Mouse (Mus musculus): ENCODE results near the gene Pkn1.

Pkn1 gene

DNA sequence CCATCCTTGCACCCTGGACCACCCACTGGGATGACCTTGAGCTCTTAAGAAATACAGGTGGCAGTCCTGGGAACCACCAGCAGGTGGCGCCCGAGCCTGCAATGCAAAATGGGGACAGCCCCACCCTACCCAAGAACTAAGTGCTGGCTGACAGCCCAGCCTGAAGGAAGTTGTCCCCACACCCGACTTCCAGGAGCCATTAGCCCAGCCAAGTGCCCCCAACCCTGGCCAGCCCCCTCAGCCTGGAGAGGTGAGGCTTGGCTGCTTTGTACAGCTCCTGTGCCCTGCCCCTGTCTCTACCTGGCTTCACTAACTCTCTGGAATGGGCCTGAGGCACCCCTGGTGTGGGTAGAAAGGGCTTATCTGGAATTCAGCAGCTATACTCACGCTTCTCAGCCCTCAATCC lies 36.6 kb downstream of the Pkn1 start:
- in situ Hi-C loops (cut with MboI; ENCODE audit: low pct_unique_long_range_greater_than_20kb in 1 of 2, low sequenced_read_pairs in 2 of 2, unreplicated experiment in 1 of 2): no loop called here

DNA sequence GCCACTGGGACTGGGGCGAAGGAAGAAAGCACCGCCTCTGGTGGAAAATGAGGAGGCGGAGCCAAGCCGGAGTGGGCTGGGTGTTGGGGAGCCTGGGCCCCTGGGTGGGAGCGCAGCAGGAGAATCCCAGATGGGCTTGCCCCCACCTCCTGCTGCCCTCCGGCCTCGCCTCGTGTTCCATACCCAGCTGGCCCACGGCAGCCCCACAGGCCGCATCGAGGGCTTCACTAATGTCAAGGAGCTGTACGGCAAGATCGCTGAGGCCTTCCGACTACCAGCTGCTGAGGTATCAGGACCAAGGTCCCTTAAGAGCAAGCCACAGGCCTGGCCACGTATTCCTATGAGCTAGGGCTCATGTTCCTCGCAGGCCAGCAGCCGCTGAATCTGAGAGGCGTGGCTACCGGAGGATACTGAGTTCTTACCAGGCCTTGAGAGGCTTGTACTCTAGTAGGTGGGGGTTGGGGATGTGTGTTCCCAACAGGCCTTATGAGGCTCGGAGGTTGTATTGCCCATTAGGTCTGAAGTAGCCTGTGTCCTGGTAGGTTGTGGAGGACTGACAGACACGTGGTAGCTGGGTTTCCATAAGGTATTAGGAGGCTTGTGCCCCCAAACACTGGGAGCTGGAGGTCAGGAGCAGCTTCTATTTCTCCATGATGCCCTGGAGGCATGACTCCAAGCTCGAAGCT lies 37.8 kb downstream of the Pkn1 start:
- in situ Hi-C loops (cut with MboI; ENCODE audit: low pct_unique_long_range_greater_than_20kb in 1 of 2, low sequenced_read_pairs in 2 of 2, unreplicated experiment in 1 of 2): no loop called here

DNA sequence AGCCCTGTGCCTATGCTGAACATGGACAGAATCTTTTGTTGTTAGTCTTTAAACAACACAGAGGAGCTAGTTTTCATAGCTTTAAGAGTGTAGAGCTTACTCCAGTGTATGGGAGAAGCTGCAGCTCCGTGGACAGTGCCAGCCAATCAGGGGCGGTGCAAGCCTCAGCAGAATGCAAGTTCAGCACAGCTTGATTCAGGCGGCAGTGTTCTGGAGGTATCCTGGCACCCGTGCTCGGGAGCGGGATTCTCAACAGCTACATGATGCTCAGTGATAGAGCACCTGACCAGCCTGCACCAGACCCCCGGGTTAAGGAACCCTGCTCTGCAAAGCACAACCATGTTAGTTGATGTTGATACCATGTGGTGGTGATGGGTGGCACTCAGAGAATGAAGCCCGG lies 38.4 kb downstream of the Pkn1 start:
- in situ Hi-C loops (cut with MboI; ENCODE audit: low pct_unique_long_range_greater_than_20kb in 1 of 2, low sequenced_read_pairs in 2 of 2, unreplicated experiment in 1 of 2): no loop called here

DNA sequence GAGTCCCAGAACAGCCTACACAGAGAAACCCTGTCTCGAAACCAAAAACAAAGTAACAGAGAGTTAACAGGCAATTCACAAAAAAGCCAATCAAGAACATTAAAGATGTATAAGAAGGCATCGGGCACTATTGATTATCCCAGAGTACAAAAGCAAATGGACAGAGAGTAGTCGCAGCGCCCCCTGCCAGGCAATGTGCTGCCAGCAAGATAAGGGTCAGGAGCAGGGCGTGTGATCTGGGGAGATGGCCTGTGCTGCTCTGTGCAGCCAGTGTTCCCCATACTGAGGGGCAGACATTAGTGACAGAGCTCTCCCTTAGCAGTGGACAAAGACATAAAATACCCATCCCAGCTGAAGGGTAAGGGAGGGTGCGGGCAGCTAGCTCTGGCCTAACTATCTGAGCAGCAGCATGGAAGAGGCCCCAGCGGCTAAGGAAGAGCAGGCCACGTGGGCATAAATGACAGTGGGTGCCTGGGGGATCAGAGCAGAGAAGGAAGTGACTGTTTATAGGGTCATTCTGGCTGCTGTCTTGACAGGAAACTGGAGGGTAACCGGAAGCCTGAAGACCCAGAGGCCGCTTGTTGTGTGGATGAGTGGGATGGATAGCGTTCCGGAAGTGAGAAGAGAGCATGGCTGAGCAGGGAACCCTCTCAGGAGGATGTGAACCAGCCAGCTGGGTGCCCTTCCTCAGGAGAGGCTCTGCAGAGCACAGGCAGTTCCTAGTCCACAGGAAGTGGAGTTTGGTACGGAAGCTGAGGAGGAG lies 42.3 kb downstream of the Pkn1 start:
- in situ Hi-C loops (cut with MboI; ENCODE audit: low pct_unique_long_range_greater_than_20kb in 1 of 2, low sequenced_read_pairs in 2 of 2, unreplicated experiment in 1 of 2): no loop called here

DNA sequence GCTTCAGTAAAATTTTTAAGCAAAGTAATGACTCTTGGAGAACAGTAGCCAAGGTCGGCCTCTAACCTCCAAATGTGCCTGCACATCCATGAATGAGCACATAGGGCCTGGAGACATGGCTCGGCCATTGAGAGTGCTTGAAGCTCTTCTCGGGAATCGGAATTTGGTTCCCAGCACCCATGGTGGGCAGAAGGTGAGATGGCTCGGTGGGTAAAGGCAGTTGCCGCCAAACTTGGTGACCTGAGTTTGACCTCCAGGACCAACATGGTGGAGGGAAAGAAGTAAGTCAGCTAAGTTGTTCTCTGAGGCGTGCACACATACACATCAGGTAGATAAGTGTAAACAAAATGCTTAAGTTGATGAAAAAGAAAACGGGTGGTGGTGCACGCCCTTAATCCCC lies 42.9 kb downstream of the Pkn1 start:
- in situ Hi-C loops (cut with MboI; ENCODE audit: low pct_unique_long_range_greater_than_20kb in 1 of 2, low sequenced_read_pairs in 2 of 2, unreplicated experiment in 1 of 2): no loop called here

DNA sequence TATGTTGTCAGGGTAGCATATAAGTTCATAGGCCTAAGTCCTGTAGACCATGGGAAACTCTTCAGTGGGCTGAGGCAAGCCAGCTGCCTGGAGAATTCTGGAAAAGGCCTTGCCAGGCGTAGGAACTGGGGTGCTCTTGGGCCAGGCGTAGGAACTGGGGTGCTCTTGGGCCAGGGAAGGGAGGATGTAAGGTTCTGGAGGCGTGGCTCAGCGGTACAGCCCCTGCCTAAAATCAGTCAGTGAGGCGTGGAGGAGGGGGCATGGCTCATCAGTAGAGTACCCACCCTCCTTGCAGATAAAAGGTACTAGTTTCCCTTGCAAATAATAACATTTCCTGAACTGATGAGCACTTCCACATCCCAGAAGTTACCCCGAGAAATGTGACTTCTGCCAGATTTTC lies 44.3 kb downstream of the Pkn1 start:
- in situ Hi-C loops (cut with MboI; ENCODE audit: low pct_unique_long_range_greater_than_20kb in 1 of 2, low sequenced_read_pairs in 2 of 2, unreplicated experiment in 1 of 2): no loop called here

DNA sequence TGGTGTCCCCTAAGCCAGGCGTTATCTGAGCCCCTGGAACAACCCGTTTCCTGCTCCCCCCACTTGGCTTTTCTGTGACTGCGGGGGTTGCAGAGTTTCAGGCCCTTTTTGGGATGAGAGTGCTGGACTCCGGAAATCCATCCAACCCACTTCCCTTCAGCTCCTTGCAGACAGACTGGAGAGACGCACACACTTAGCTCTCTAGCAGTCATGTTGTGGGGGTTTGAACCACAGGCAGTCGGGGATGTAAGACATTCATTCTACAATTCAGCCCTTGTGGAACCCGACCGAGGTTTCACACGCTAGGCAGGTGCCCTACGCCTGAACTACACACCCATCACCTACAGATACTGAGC lies 45.3 kb downstream of the Pkn1 start:
- in situ Hi-C loops (cut with MboI; ENCODE audit: low pct_unique_long_range_greater_than_20kb in 1 of 2, low sequenced_read_pairs in 2 of 2, unreplicated experiment in 1 of 2): no loop called here

DNA sequence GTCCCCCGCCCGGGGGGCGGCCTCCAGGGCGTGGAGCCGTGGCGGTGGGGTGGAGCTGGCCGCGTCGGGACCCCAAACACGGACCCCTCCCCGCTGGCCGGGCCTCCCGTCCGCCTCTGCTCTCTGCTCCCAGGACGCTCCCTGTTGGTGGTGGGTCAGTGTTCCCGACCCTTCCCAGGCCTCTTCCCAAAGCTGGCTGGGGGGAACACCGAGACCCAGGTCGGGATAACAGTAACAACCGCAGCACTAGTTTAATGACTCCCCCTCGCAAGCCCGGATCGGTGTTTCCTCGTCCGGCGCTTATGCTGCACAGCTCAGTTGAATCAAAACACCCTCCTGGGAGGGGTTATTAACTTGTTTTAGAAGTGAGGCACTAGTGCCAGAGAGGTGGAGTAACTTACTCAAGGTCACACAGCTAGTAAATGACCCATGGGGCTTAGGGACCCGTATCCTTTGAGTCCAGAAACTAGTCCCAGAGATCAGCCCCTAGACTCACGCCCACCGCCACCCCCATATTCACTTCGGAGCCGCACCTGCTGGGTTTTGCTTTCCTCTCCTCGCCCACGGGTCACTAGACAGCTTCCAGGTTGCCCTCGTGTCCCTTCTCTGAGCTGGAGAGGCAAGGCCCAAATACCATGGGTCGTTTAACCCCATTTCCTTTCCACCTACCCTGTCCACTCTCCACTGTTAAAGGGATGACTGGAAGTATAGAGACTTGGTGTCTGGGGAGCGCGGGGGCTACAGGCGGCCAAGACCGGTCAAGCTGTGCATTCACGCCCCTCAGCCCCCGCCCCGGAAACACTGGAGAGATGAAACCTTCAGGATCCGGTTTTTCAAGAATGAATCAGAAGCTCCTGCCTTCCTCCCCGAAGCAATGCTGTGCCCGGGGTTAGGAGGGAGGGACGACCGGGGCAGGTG lies 46.0 kb downstream of the Pkn1 start:
- in situ Hi-C loops (cut with MboI; ENCODE audit: low pct_unique_long_range_greater_than_20kb in 1 of 2, low sequenced_read_pairs in 2 of 2, unreplicated experiment in 1 of 2): no loop called here

DNA sequence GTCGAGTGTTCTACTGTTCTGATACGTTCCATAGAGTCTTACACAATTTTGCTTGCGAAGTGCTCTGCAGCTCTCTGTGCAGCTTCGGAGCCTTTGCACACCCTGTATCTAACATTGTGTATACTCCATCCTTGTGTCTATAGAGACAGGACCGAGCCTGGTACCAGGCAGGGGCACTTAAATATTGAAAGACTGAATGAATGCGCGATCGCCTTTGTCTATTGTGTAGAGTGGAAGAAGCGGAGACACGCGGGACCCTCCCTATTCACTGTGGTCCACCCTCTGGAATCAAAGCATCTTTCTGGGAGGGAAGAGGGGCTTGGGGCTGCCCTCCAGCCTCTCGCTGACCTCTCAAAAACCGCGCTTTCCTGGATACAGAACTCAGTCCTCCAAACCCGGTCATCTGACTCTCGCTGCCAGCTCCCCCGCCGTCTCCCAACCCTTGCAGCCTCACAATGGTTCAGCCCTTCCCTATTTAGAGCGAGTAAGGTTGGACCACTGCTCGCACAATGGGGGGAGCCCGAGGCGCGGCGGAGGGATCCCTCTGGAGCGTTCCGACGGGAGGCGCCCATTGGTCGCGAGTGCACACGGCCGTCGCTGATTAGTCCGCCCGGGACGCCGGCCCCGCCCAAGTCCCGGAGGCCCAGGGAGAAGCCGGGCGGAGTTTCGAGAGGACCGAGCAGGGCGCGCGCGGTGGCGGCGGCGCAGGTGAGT lies 46.8 kb downstream of the Pkn1 start, which contains the start of gene Gipc1:
TSS of gene Gipc1 (plus strand) at position 648 of the 714 bp plus-strand sequence.
- in situ Hi-C loops (cut with MboI; ENCODE audit: low pct_unique_long_range_greater_than_20kb in 1 of 2, low sequenced_read_pairs in 2 of 2, unreplicated experiment in 1 of 2): no loop called here

DNA sequence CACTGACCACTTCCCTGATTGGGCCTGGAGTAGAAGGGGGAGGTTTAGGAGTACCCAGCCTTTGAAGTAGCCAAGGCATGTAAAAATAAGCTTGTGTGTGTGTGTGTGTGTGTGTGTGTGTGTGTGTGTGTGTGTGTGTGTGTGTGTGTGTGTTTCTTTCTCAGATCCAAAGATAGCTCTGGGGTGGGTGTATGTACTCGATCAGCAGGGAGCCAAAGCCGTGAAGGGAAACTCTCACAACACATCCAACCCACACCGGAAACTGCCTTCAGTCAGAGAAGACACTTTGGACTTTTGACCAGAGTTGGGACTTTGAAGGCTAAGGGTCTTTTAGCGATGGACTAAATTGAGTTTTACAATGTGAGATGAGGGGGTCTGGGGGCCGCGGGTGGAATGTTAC lies 49.3 kb downstream of the Pkn1 start:
- in situ Hi-C loops (cut with MboI; ENCODE audit: low pct_unique_long_range_greater_than_20kb in 1 of 2, low sequenced_read_pairs in 2 of 2, unreplicated experiment in 1 of 2): no loop called here

DNA sequence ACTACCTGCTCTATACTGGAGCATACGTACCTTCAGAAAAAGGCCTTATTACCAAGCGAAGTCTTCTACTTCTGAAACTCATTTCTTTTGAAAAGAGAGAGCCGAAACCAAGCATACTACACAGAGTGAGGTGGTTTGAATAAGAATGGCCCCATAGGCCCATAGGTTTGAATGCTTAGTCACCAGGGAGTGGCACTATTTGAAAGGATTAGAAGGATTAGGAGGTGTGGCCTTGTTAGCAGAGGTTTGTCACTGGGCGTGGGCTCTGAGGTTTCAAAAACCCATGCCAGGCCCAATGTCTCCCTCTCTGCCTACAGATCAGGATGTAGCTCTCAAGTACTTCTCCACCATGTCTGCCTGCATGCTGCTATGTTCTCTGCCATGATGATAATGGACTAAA lies 50.9 kb downstream of the Pkn1 start:
- in situ Hi-C loops (cut with MboI; ENCODE audit: low pct_unique_long_range_greater_than_20kb in 1 of 2, low sequenced_read_pairs in 2 of 2, unreplicated experiment in 1 of 2): no loop called here

DNA sequence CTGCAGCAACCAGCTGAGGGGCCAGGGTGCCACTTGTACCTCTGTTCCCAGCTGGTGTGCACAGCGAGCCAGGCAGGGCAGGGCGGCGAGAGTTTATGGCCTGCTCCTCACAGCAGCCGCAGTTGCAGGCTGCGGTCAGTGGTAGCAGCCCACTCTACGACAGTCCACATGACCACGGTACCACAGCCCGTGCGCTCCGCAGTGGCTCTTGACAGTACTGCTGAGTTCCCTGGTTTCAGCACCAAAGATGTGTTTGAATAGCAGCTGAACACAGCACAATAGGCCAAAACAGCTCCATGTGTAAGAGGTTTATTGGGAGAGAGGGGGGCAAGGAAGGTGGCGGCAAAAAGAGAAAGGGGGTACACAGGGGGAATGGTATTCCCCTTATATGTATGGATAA lies 51.5 kb downstream of the Pkn1 start:
- in situ Hi-C loops (cut with MboI; ENCODE audit: low pct_unique_long_range_greater_than_20kb in 1 of 2, low sequenced_read_pairs in 2 of 2, unreplicated experiment in 1 of 2): no loop called here

DNA sequence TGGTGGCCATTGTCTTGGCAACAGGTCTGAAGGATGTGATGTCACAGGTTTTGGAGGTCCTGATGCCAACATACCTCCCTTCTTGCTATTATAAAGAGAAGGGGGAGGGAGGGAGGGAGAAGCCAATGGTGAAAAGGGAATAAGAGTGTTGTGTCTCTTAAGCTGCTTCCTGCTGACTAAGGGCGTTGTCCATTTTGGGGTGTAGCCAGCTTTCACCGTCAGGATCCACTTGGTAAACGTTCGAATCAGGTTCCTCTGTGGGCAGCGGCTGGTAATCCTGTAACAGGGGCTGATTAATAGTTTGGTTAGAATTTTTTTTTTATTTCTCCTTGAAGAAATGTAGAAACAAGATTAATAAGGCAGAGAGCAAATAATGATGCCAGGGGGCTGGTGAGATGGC lies 59.3 kb downstream of the Pkn1 start:
- in situ Hi-C loops (cut with MboI; ENCODE audit: low pct_unique_long_range_greater_than_20kb in 1 of 2, low sequenced_read_pairs in 2 of 2, unreplicated experiment in 1 of 2): no loop called here

DNA sequence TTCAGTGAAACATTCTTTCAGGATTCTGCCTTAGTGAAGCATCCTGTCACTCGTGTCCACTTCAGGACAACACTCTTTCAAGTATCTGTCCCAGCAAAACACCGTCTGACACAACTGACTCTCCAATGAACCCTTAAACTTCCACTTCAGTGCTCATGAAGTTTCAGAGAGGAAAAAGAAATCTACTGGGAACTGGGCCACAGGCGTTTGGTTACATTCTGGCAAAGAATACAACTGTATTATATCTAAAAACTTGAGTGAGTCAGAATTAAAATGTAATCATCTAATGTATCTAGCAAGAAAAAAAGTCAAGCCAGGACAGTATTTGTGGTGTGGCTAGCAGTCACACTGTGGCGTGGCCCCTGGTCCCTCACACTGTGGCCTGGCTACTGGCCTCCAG lies 60.1 kb downstream of the Pkn1 start:
- in situ Hi-C loops (cut with MboI; ENCODE audit: low pct_unique_long_range_greater_than_20kb in 1 of 2, low sequenced_read_pairs in 2 of 2, unreplicated experiment in 1 of 2): no loop called here

DNA sequence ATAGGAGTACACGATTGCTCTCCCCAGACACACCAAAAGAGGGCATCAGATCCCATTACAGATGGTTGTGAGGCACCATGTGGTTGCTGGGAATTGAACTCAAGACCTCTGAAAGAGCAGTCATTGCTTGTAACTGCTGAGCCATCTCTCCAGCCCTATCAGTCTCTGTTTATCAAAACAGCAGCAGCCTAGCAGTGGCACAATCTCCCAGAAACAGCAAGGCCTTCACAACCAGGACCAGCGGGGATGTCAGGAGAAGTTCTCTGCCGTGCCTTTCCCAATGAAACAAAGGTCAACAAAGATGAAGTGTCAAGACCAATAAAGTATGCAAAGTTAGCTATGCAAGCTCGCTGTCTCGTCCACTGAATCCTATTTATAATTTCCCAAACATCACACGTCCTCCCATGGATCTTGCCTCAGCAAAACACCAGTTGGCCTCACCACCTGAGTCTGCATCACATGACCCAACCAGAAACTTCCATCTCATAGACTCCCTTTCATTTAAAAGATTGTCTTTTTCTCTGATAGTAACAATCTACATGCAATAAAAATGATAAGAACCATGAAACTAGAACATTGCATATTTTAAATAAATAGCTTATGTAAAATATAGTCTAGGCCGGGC lies 66.8 kb downstream of the Pkn1 start:
- in situ Hi-C loops (cut with MboI; ENCODE audit: low pct_unique_long_range_greater_than_20kb in 1 of 2, low sequenced_read_pairs in 2 of 2, unreplicated experiment in 1 of 2): no loop called here

DNA sequence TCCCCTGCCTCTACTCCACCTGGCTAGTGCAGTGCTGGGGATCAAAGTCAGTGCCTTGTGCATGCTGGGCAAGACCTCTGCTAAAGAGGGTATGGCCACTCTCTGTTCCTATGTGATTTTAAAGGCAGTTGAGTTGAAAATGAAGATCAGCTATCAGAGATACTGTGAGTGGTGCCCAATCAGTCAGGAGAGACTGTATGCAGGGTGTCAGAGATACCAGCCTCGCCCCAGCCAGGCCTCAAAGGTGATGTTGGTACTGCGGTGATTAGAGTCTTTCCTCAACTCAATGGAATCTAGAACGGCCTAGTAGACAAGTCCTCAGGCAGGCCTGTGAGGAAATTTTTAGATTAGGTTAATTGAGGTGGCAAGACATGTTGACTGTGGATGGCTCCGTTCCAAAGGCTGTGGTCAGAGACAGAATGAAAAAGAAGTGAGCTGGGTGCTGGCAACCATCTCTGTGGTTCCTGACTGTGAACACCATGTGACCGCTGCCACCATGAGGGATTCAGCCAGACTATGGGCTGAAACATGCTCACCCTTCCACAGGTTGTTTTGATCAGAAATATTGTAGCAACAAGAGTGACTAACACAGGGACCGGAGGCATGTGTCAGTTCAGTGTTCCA lies 73.2 kb downstream of the Pkn1 start:
- in situ Hi-C loops (cut with MboI; ENCODE audit: low pct_unique_long_range_greater_than_20kb in 1 of 2, low sequenced_read_pairs in 2 of 2, unreplicated experiment in 1 of 2): no loop called here

DNA sequence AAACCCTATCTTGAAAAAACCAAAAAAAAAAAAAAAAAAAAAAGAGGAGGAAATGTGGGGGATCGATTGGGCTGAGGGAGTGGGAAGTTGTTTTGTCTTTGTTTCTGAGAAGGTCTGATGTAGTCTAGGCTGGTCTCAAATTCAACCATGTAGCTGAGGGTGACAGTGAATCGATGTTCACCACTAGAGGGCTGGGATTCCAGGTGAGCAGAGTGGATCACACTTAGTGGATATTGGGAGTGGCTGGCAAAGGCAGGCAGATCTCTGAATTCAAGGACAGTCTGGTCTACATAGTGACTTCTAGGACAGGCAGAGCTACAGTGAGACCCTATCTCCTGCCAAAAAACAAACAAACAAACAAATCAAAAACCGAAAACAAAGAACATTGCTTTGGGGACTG lies 74.2 kb downstream of the Pkn1 start:
- in situ Hi-C loops (cut with MboI; ENCODE audit: low pct_unique_long_range_greater_than_20kb in 1 of 2, low sequenced_read_pairs in 2 of 2, unreplicated experiment in 1 of 2): no loop called here

DNA sequence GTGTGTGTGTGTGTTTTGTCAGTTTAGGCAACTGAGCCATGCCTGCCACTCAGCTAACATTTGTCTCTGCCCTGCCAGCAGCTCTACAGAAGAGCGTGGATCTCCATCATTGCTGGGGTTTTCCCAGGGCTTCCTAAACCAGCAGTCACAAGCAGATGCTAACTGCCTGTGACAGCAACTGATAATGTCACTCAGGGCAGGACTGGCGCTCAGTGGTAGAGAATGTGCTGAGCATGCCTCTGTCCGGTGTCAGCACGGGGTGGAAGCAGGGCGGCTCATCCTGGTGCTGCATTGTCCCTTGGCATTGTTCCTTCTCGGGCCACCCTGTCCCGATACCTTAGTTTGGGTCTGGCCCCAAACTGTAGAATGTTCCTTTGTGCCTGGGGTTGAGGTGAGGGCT lies 75.4 kb downstream of the Pkn1 start:
- in situ Hi-C loops (cut with MboI; ENCODE audit: low pct_unique_long_range_greater_than_20kb in 1 of 2, low sequenced_read_pairs in 2 of 2, unreplicated experiment in 1 of 2): no loop called here
